Mouse (Mus musculus) 3T3-L1 (cell line): ENCODE measurements at regions not wholly inside any gene's neighbourhood (a gene's known extent, or its start where the extent isn't known, plus 50 kb on each side); places are given as distances from the start of the nearest gene placed in this dataset.

ENCODE experiments used
- DNase-seq: peaks from one replicate; pipeline ENCODE4 v3.0.0-alpha.2; 2015; ENCODE audit warnings: low read depth, low spot score

DNA sequence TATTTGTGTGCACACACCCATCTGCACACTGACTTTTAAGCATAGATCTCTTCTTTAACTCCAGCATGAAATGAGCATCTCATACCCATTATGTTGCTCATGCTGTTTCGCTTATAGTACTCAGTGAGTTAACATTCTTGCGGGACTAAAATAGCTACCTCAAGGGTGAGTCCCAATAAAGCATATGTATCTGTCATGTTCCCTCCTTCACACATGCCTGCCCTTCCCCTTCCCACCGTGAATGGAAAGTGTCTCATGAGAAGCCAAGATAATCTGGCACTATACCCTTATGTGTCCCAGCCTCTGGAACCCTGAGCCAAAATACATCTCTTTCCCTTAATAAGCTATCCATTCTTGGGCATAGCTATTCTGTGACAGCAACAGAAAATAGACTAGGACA is 352.3 kb downstream of the Gm826 start:
- no peak for DNase-seq

GRCm38 (mm10) chr2:159950369-159950768 is 383.6 kb downstream of the Gm826 start:
- no peak for DNase-seq

DNA sequence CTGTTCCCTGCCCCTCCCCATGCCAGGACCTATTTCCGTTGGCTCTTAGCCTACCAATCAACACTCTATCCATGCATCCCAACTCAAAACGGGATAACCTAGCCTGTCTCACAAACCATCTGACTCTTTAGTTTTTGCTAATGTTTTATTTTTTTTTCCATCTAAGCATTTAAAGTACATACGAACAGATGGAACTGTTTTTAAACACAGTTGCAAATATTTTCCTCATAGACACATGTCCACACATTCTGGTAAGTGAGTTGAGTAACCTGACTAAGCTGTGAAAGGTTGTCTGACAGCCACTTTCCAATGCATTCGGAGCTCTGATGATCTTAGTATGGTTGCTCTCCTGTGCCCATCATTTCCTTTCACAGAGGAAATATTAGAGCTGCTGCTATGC is 384.9 kb downstream of the Gm826 start:
- DNase-seq, result no peak

DNA sequence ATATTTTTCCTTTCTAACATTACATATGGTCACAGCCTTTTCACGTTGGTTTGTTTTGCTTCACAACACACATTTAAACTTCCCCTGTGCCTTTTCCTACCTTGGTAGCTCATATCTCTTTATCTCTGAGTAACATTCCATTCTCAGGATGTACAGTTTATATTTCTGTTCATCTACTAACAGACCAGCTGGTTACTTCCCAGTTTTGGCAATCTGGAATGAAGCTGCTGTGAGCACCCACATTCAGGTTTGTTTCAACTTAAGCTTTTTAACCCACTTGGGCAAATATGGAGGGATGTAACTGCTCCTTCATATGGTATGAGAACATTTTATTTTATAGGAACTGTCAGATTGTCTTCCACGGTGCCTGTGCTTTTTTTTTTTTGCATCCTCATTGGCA is 403.2 kb downstream of the Gm826 start:
- no peak for DNase-seq

- no peak for DNase-seq
Measured at GRCm38 (mm10) chr2:159889701-159890100, 444.3 kb downstream of the Gm826 start.

GRCm38 (mm10) chr2:159884773-159885459 is 449.0 kb downstream of the Gm826 start:
- DNase-seq, result no peak

DNA sequence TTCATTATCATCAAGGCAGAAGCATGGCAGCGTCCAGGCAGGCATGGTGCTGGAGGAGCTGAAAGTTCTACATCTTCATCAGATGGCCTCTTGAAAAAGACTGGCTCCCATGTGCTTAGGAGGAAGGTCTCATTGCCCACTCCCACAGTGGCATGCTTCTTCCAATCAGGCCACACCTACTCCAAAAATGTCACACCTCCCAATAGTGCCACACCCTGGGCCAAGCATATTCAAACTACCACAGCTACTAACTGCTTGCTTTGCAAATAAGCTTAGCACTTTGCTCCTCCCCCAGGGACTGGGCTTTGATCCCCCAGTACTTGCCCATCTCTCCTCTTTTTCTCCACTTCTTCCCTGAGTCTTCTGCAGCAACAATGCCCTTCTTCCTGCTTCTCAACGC is 467.0 kb downstream of the Gm826 start:
- no peak for DNase-seq

- DNase-seq, result peak; percentile 60
Measured at GRCm38 (mm10) chr2:159866391-159866790, 467.6 kb downstream of the Gm826 start.

DNA sequence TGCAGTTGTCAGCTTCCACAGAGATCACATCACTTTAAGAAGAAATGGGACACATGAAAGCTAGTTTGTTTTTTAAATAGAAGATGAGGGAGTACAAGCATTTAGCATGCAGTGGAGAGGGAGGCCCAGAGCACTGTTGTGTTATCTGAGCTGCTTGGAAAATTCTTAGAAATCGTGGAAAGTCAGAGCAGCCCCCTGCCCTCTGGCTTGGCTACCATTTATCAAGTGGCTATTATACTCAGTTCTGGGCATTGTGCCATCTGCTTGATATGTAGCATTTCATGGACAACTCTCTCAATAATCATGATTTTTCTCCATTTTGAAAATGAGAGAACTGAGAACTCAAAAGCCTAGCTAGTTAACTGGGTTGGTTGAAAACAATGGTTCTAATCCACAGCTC is 470.8 kb downstream of the Gm826 start:
- DNase-seq, result peak; percentile 59

GRCm38 (mm10) chr2:159853891-159854665 is 479.9 kb downstream of the Gm826 start:
- DNase-seq, result peak; percentile 80

- DNase-seq, result peak; percentile 16
Measured at GRCm38 (mm10) chr2:159852959-159853358, 481.0 kb downstream of the Gm826 start.

DNA sequence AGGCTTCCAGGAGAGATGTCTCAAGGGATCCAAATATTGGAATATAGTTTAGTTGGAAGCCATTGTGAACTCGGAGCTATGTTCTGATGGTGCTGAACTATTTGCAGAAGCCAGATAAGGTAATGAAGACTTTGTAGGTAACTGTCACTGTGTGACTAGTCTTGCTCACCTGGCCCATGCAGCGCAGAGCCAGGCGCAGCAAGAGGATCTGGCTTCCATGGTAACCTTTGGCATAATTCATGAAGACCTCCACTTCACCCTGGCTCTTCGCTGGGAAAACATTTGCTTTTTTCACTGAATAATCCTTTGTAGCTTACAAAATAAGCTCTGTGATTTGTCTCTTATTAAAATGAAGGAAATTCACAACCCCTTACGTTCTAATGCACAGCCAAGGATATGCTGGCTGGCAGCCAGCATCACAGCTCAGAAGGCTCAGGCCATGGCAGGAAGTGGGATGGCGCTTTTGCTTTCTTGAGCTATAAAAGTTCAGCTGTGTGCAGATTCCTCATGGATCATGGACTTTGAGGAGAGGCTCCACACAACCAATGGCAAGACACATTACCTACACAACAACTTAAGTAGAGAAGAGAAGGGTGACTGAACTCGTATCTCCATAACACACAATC is 501.4 kb downstream of the Gm826 start:
- peak; percentile 20 for DNase-seq

- peak; percentile 40 for DNase-seq
Measured at GRCm38 (mm10) chr2:159826417-159826816, 507.5 kb downstream of the Gm826 start.

- peak; percentile 26 for DNase-seq
Measured at GRCm38 (mm10) chr2:159818556-159818955, 515.4 kb downstream of the Gm826 start.

DNA sequence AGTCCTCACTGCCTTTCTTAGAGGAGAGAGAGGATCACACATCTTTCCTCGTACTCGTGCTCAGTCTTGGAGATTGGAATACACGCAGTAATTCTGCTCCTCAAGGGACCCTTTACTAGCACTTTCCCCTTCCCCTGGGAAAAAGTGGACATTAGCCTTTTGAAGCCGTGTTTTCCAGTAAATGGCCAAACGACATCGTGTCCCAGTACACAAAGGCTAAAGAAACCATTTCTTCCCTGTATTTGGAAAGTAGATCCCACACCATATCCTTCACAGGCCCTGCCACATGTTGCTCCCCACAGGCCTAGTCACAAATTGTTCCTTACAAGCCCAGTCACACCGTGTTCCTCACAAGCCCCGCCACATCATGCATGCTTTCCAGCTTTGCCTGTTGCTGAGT is 517.6 kb downstream of the Gm826 start:
- DNase-seq, result no peak
